Mouse (Mus musculus) fibroblast of lung, adult 2 months (primary cell): Measurements from ENCODE around the gene Thrb.

ENCODE experiments used
- DNase-seq: peaks from one replicate; pipeline ENCODE4 v3.0.0-alpha.2; 2011; ENCODE audit warnings: low read depth

Gene Thrb

GRCm38 (mm10) chr14:18036573-18036972, 376.5 kb downstream of the Thrb start:
- no peak for DNase-seq

GRCm38 (mm10) chr14:18062082-18062772, 402.2 kb downstream of the Thrb start:
- DNase-seq: peak; percentile 79
